Mouse (Mus musculus) lung, postnatal 25 days (tissue): ENCODE measurements at regions not wholly inside any gene's neighbourhood (a gene's known extent, or its start where the extent isn't known, plus 50 kb on each side); places are given as distances from the start of the nearest gene placed in this dataset.

Experiments
- DNase-seq: peaks from one replicate; pipeline ENCODE4 v3.0.0; 2022; ENCODE audit warnings: low spot score

DNA sequence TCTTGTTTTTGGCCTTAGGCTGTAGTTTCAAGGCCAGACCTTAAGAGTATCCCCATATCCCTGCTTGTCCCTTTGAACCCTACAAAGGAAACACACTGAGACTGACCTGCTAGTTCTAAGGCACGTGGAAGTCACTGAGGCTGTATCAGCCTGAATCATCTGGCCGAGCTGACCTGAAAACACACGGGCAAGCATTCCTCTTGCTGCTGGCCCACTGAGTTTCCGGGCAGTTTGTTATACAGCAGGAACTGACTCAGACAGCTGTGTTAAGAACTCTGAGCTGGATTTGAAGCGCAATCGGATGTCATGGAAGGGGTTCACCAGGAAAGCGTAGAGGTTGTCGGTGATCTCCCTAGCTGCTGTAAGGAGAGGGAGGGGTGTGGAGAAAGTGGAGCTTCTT is 75.9 kb upstream of the Zc3h12a start:
- no peak for DNase-seq

DNA sequence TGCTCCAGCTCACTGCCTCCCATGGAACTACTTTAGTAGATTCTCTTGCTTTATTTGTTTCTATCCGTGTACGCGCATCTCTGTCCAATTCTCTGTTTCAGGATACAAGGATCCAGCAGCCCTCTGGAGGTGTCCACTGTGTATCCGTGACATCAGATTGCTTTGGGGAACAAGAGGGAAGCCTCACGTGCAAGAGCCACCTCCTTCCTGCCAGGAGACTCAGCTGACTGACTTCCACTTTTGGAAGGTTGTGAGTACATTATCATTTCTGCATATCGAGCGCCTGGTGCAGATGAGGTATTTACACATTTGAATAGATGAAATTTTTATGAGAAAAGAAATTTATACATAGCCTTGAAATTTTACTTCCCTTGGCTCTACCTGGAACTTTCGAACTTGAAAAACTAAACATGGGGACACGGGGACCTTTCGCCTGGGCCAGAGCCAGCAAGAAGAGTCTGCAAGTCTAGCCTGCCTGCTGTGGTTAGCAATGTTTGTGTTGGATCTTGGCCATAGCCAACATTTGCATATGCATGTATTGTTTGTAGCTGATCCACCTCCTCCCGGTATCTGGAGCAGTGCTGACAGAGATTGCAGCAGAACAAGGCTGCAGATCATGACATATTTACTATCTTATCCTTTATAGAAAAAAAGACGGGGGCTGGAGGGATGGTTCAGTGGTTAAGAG is 74.1 kb upstream of the Zc3h12a start:
- no peak for DNase-seq

DNA sequence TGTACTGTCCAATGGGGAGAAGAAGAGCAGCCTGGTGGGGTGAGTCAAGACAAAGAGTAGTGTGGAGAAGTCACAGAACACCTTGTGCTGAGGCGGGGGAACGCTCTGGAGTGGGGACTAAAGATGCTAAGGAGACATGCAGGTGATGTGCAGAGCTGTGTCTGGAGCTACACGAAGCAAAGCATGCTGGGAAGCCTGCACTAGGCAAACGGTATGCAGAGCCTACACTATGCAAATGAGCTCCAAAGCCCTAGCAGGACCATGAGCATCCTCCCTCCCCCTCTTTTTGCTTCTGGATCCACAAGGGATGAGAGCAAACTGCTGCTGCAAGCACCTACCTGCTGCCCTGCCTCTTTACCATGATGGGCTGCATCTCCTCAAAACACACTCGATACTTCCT is 73.1 kb upstream of the Zc3h12a start:
- DNase-seq = no peak

- DNase-seq = no peak
Observed at GRCm38 (mm10) chr4:125199281-125199680, 71.6 kb upstream of the Zc3h12a start.

DNA sequence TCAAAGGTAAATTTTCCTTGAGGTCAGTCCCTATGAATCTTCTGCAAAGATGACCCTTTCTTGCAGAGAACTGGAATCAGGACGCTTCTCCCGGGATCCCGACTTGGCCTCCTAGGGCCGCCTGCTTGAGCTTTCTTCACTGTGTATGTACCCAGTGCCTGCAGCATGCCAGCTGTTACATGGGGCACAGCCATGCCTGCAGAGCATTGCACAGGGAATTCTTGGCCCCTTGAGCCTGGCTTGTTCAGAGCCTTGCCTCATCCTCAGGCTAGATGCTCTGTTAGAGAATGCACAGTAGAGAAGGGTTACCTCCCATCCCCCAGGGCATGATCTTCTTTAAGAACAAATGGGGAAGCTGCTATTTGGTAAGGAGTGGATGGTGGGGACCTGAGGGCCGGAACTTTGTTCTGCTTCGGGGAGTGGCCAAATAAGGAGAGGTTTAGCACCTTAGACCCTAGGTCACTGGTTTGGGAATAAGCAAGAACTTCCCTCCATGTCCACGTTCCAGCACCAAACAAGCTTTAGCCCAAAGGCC is 68.3 kb upstream of the Zc3h12a start:
- DNase-seq = no peak

- DNase-seq = no peak
Observed at GRCm38 (mm10) chr4:125194722-125195380, 67.2 kb upstream of the Zc3h12a start.

- DNase-seq = no peak
Observed at GRCm38 (mm10) chr4:125194298-125194697, 66.7 kb upstream of the Zc3h12a start.

DNA sequence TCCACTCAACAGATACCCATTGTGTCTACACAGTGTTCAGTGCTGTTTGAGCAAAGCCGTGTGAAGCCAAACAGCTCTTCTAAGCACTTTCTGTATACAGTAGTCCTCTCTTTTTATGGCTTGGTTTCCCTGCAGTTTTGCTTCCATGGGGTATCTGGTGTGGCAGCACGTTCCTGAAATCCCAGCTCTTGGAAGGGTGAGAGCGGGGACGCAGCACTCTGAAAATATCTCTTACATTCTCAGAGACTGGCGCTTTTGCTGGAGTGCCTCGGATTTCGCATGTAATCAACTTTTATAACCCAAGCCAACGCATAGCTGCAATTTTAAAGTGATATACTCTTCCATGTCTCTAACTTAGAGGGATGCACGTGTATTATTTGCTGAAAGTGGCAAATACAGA is 64.0 kb upstream of the Zc3h12a start:
- no peak for DNase-seq

DNA sequence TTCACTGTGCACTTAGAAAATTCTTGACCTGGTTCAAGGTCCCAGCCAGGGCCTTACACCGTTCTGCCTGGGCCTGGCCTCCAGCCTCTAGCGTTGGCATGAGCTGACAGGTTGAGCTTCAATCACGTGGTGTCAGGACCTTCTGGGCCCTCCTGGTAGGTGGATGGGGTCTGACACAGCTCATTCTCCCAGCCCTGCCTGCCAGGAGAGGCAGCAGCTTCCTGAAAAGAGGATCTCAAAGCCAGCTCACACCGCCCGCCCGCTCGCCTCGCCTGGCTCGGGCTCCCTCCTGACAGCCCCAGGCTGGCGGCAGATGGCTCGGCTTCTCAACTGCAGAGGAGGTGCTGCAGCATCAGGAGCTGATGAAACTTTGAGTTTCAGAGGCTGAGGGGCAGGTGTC is 63.4 kb upstream of the Zc3h12a start:
- no peak for DNase-seq

DNA sequence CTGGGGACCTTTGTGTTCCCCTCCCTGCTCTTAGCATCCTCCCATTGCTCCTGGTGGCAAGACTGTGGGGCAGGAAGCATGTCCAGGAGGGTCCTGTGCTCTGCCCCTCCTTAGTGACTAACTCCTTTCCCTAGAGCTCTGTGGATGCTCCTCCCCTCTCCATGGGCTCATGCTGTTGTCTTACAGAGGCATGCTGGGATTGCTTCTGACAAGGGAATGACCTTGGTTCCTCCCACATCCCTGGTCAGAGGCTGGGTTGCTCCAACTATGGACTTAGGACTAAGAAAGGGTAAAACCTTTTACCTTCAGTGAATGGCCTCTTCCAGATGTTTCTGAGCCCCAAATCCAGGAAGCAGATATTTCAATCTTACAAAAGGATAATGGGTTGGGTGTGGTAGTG is 62.3 kb upstream of the Zc3h12a start:
- DNase-seq = no peak

DNA sequence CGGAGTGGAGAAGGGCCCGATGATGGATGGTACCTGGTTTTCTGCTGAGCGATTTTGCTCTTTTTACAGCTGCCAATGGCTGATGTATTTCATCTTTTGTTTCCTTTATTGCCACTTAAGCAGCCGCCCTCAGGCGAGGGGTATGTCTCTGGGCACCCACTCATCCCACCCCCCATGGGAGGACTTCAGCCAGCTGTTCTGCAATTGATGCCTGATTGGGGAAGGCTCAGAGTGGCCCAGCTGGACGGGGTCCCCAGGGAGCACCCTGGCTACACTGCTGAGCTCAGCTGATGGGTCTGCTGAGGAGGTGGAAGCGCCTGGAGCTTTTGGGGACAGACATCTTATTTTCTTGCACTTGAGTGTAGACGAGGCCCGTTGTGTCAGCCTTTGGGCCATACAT is 58.6 kb upstream of the Zc3h12a start:
- DNase-seq = no peak

GRCm38 (mm10) chr4:125185076-125185475 is 57.4 kb upstream of the Zc3h12a start:
- no peak for DNase-seq

DNA sequence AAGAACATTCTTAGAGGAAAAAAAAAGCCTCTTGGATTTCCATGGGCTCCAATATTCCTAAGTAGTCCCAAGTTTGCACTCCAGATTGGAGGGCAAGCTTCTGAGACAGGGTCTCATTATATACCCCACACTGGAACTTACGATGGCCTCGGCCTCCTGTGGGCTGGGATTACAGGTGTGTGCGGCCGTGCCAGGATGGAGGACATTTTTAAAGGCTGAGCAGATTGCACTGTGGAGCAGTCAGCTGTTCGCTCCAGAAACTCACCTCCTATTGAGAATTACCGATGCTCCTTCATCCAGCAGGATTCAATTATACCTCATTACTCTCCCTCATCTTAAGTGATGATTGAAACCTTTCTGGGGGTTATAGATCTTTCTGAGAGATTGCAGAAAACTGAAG is 53.3 kb upstream of the Zc3h12a start:
- DNase-seq = no peak

- DNase-seq = no peak
Observed at GRCm38 (mm10) chr4:125178552-125178951, 50.9 kb upstream of the Zc3h12a start.

- no peak for DNase-seq
Observed at GRCm38 (mm10) chr4:125177666-125178065, 50.0 kb upstream of the Zc3h12a start.
